In genomic region chr17:72688800-72689199, GRCm38 (mm10) we compare ENCODE assay signal across 25 mouse cellular contexts.
DNase-seq lines count a peak whose midpoint lies in the region; ATAC-seq and TF ChIP-seq lines count a peak whose summit lies in the region.
"Had no signal": no experiment of that assay in that cellular context is flagged by ENCODE, and none has a peak within 500 bp of the region (broad histone marks: within the 10 kb centered on the region; RNA-seq: fewer than 3 reads in every experiment).

No protein-coding gene starts in this region.

- no peak for TF ChIP-seq CTCF in stomach, postnatal 0 days (IDR thresholded peaks at IDR 0.05; ENCODE audit: low read depth)

- DNase-seq in heart, adult 11 months: peak; percentile 52
- peak; percentile 80 for DNase-seq in kidney, adult 9 months
- no peak for DNase-seq in liver, embryonic 13.5 days
- peak; percentile 19 for DNase-seq in stomach, postnatal 0 days (ENCODE audit: low spot score)
- no peak for DNase-seq in frontal cortex, postnatal 36 days (ENCODE audit: low spot score in 2 of 2)
- no peak for DNase-seq in adipocyte (ENCODE audit: low spot score)
- DNase-seq: adrenal gland, postnatal 10 days; cerebellum, adult 8-10 months; cerebellum, postnatal 36 days; gastrocnemius, postnatal 10 days; layer of hippocampus, adult 9-11 months; lung, adult 18-20 months; lung, postnatal 10 days; thymus, postnatal 14 days had no signal

- H3K4me1 ChIP-seq in heart, embryonic 11.5 days (ENCODE audit: control insufficient read depth, insufficient read depth, low read length): no peaks in the 10 kb centered on the region
- H3K4me1 ChIP-seq in kidney, embryonic 16.5 days (ENCODE audit: insufficient read depth, low read length): no peaks in the 10 kb centered on the region
- H3K4me1 ChIP-seq in liver, embryonic 13.5 days (replicated peaks): no peaks in the 10 kb centered on the region
- H3K4me1 ChIP-seq in stomach, postnatal 0 days (replicated peaks; ENCODE audit: control insufficient read depth, insufficient read depth): no peaks in the 10 kb centered on the region; the same call in 1 of the 2 replicates
- H3K4me1 ChIP-seq: forebrain, embryonic 10.5 days; heart, embryonic 15.5 days; midbrain, embryonic 13.5 days; neural tube, embryonic 13.5 days had no signal

- no peak overlapping the region for H3K27ac ChIP-seq in heart, embryonic 11.5 days (ENCODE audit: low read depth, low read length)
- H3K27ac ChIP-seq in kidney, embryonic 16.5 days (ENCODE audit: low read length): no peak overlapping the region
- no peak overlapping the region for H3K27ac ChIP-seq in liver, embryonic 13.5 days
- no peak overlapping the region for H3K27ac ChIP-seq in stomach, postnatal 0 days (replicated peaks)
- H3K27ac ChIP-seq: embryonic facial prominence, embryonic 13.5 days; forebrain, embryonic 10.5 days; heart, embryonic 15.5 days; macrophage; midbrain, embryonic 13.5 days; neural tube, embryonic 13.5 days had no signal

- no peak overlapping the region for H3K9ac ChIP-seq in heart, embryonic 11.5 days (ENCODE audit: low read depth, low read length)
- H3K9ac ChIP-seq in kidney, embryonic 16.5 days (replicated peaks; ENCODE audit: low read length): no peak overlapping the region
- no peak overlapping the region for H3K9ac ChIP-seq in liver, embryonic 13.5 days
- no peak overlapping the region for H3K9ac ChIP-seq in stomach, postnatal 0 days (ENCODE audit: low read length)
- H3K9ac ChIP-seq: embryonic facial prominence, embryonic 13.5 days; heart, embryonic 15.5 days; midbrain, embryonic 13.5 days; neural tube, embryonic 13.5 days had no signal

- no peak overlapping the region for H3K4me2 ChIP-seq in heart, embryonic 11.5 days
- no peak overlapping the region for H3K4me2 ChIP-seq in kidney, embryonic 16.5 days (replicated peaks; ENCODE audit: low read depth, low read length)
- H3K4me2 ChIP-seq in liver, embryonic 13.5 days: no peak overlapping the region
- H3K4me2 ChIP-seq in stomach, postnatal 0 days (replicated peaks; ENCODE audit: low read depth): no peak overlapping the region
- H3K4me2 ChIP-seq: embryonic facial prominence, embryonic 13.5 days; heart, embryonic 15.5 days; midbrain, embryonic 13.5 days; neural tube, embryonic 13.5 days had no signal

- no peak for TF ChIP-seq EP300 in stomach, postnatal 0 days (optimal IDR thresholded peaks at IDR 0.05)

- H3K4me3 ChIP-seq in heart, embryonic 11.5 days (ENCODE audit: low read depth, low read length): no peak overlapping the region
- H3K4me3 ChIP-seq in kidney, embryonic 16.5 days (ENCODE audit: low read length): no peak overlapping the region
- no peak overlapping the region for H3K4me3 ChIP-seq in liver, embryonic 13.5 days (replicated peaks)
- H3K4me3 ChIP-seq in stomach, postnatal 0 days (ENCODE audit: low read depth, low read length): no peak overlapping the region
- H3K4me3 ChIP-seq: embryonic facial prominence, embryonic 13.5 days; forebrain, embryonic 10.5 days; heart, embryonic 15.5 days; midbrain, embryonic 13.5 days; neural tube, embryonic 13.5 days had no signal

- no peaks in the 10 kb centered on the region for H3K9me3 ChIP-seq in heart, embryonic 11.5 days (replicated peaks; ENCODE audit: control insufficient read depth, low read length)
- no peaks in the 10 kb centered on the region for H3K9me3 ChIP-seq in kidney, embryonic 16.5 days (ENCODE audit: low read length)
- H3K9me3 ChIP-seq in liver, embryonic 13.5 days (replicated peaks): no peaks in the 10 kb centered on the region
- H3K9me3 ChIP-seq in stomach, postnatal 0 days (ENCODE audit: control insufficient read depth, low read length): no peaks in the 10 kb centered on the region
- H3K9me3 ChIP-seq: embryonic facial prominence, embryonic 13.5 days; forebrain, embryonic 10.5 days; heart, embryonic 15.5 days; midbrain, embryonic 13.5 days; neural tube, embryonic 13.5 days had no signal

- WGBS in heart, embryonic 11.5 days (ENCODE audit: insufficient replicate concordance): 83% methylated on average over 8 of the region's 8 CpGs
- 83% methylated on average over 8 of the region's 8 CpGs for WGBS in kidney, embryonic 16.5 days
- WGBS in liver, embryonic 13.5 days (ENCODE audit: insufficient replicate concordance): 63% methylated on average over 8 of the region's 8 CpGs
- 69% methylated on average over 8 of the region's 8 CpGs for WGBS in stomach, postnatal 0 days

- ATAC-seq in heart, embryonic 11.5 days (replicated peaks; ENCODE audit: insufficient number of reproducible peaks, low FRiP score, low TSS enrichment): no peak
- ATAC-seq in kidney, embryonic 16.5 days (ENCODE audit: low FRiP score, low TSS enrichment): no peak
- peak; percentile 41; the same call in 1 of the 2 replicates for ATAC-seq in liver, embryonic 13.5 days (ENCODE audit: low read depth)
- ATAC-seq in stomach, postnatal 0 days (ENCODE audit: low FRiP score, low TSS enrichment): peak; percentile 54; the same call in 1 of the 2 replicates
- ATAC-seq: forebrain, embryonic 16.5 days; hindbrain, embryonic 16.5 days; midbrain, embryonic 13.5 days had no signal

- no peaks in the 10 kb centered on the region for H3K27me3 ChIP-seq in heart, embryonic 11.5 days (ENCODE audit: control insufficient read depth, insufficient read depth, low read length)
- H3K27me3 ChIP-seq in kidney, embryonic 16.5 days (ENCODE audit: insufficient read depth, low read length): no peaks in the 10 kb centered on the region
- no peaks in the 10 kb centered on the region for H3K27me3 ChIP-seq in liver, embryonic 13.5 days
- H3K27me3 ChIP-seq in stomach, postnatal 0 days (ENCODE audit: control insufficient read depth, insufficient read depth, low read length): no peaks in the 10 kb centered on the region
- H3K27me3 ChIP-seq: heart, embryonic 15.5 days; midbrain, embryonic 13.5 days; neural tube, embryonic 13.5 days had no signal

- no peaks in the 10 kb centered on the region for H3K36me3 ChIP-seq in heart, embryonic 11.5 days (ENCODE audit: control insufficient read depth, insufficient read depth, low read length)
- no peaks in the 10 kb centered on the region for H3K36me3 ChIP-seq in kidney, embryonic 16.5 days (ENCODE audit: insufficient read depth, low read length)
- H3K36me3 ChIP-seq in liver, embryonic 13.5 days: no peaks in the 10 kb centered on the region
- no peaks in the 10 kb centered on the region for H3K36me3 ChIP-seq in stomach, postnatal 0 days (ENCODE audit: control insufficient read depth, insufficient read depth, low read length)
- H3K36me3 ChIP-seq: embryonic facial prominence, embryonic 13.5 days; forebrain, embryonic 10.5 days; G1E; heart, embryonic 15.5 days; midbrain, embryonic 13.5 days; neural tube, embryonic 13.5 days had no signal

Comparison
In these comparisons a context has a peak if more than half of its experiments do, and no peak if none do; other contexts are left out.
1. DNase-seq: peak in heart, adult 11 months (single experiment), kidney, adult 9 months (single experiment) and stomach, postnatal 0 days (single experiment); none in liver, embryonic 13.5 days (single experiment), frontal cortex, postnatal 36 days (0 of 2) and adipocyte (single experiment).
2. ATAC-seq: peak in liver, embryonic 13.5 days (single experiment) and stomach, postnatal 0 days (single experiment); none in heart, embryonic 11.5 days (single experiment) and kidney, embryonic 16.5 days (single experiment).